Mouse (Mus musculus): ENCODE measurements at regions not wholly inside any gene's neighbourhood (a gene's known extent, or its start where the extent isn't known, plus 50 kb on each side); places are given as distances from the start of the nearest gene placed in this dataset.

GRCm38 (mm10) chr5:119592891-119593290 is 77.6 kb upstream of the Tbx3 start:
- TF ChIP-seq CTCF (IDR thresholded peaks at IDR 0.05) (no peak), POLR2A (IDR thresholded peaks at IDR 0.05; ENCODE audit: insufficient read depth, low read depth, low read length) (no peak), EP300 (IDR thresholded peaks at IDR 0.05; ENCODE audit: insufficient read depth, low read depth, low read length) (no peak)

Measured in heart, adult 2 months (tissue).